Mouse (Mus musculus) lung, postnatal 0 days (tissue): ENCODE results near the gene Col10a1.

Source experiments
- CTCF ChIP-seq: IDR thresholded peaks from 2 replicates; pipeline ENCODE4 v1.5.1; 2016; ENCODE audit warnings: antibody characterized with exemption, mild to moderate bottlenecking
- EP300 ChIP-seq: IDR thresholded peaks from 2 replicates; pipeline ENCODE4 v1.6.1; 2016; ENCODE audit warnings: antibody characterized with exemption, mild to moderate bottlenecking, control low read depth

GRCm38 (mm10) chr10:34352166-34352565 lies 37.6 kb upstream of the Col10a1 start:
- TF ChIP-seq CTCF (no peak), EP300 (no peak)
